Mouse (Mus musculus) left cerebral cortex, adult 8-10 months (tissue): ENCODE measurements around the gene Olfr1350. TPM values are rescaled to one million over a fixed set of nuclear protein-coding genes. Genes with fewer than 3 reads are reported as not detected.
"Not testable (repeated sequence)": the region's sequence is repeated elsewhere in the genome, so short reads cannot be mapped to it uniquely, and the experiment has no call there.

ENCODE experiments used
- DNase-seq, 2 experiments: peaks; one replicate each; pipeline ENCODE4 v3.0.0; 2022; ENCODE audit warnings: low spot score in 2 of 2
- total RNA-seq, 4 experiments: library from RNA; stranded (reverse); gene quantifications; 2 replicates each; pipeline ENCODE4 v1.2.4; 2022

The Olfr1350 gene
- total RNA-seq: not detected

- no peak for DNase-seq
These were observed at the start of gene Olfr1350 for GRCm38 (mm10) chr7:6564541-6564940. Gene Olfr1350 (plus strand): TSS chr7:6564841.

DNA sequence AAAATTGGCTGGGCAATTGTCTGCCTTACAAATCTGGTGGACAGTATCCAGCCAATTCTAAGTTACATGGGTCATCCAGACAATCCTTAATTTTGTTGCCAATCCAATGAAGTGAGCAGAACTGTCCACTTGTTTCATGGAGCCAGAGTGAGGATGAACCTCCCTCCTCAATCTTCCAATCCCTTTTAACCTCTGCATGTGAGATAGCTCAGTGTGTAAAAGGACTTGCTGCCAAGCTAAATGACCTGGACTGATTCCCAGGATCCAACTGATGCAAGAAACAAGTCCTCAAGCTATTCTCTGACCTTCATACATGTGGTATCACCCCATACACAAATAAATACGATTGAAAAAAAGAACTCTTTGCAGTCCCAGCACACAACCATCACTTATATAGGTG is 43.0 kb upstream of the Olfr1350 start:
- no peak for DNase-seq

DNA sequence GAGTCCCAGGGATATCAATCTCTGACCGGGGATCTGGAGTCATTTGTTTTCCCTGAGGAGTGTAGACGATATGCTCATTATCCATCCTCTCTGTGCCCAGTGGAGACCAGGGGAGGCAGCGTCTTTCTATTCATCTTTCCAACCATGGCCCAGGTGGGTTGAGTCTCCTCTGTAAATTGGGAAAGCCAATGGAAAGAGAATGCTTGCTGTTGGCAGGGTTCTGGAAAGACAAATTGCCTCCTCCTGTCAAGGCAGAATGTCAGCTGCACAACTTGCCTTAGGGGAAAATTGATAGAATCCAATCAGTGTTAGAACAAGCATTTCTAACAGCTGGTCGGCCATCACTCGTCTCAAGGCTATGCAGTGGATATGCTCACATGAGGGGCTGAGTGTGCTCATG is 41.8 kb upstream of the Olfr1350 start, which contains the start of gene Olfr1349:
Olfr1349 (minus strand) TSS at position 101 of the 400 bp plus-strand sequence.
- DNase-seq: no peak

GRCm38 (mm10) chr7:6525001-6525400 is 39.6 kb upstream of the Olfr1350 start:
- no peak for DNase-seq

- no peak for DNase-seq
These were observed 38.5 kb upstream of the Olfr1350 start for GRCm38 (mm10) chr7:6526141-6526540.

DNA sequence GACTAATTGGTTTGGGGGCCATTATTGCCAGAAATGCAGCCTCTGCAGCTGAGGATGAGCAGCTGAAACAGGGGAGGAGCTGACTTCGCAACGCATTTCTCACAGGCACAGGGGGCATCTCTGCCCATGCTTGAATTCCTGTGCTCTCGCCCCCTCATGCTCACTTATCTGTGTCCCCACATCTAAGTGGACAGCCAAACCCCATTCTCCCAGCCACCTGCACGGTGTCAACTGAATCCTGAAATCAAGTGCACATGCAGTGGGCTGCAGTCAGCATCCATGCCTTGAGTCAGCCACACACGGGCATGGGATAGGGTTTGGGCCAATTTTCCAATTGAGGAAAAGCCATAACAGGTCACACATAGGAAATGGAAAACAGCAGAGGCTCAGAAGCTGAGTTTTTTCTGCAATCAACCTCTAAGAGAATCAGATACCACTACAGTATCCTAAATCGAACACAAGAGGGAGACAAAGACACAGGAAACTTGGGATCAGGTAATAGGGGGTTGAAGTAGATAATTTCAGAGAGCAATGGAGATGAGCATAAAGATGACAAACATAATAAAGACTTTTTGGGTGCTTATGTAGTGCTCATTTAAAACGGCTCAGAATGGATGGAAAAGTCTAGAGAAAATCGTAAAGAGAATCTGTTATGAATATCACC is 21.6 kb downstream of the Olfr1350 start:
- peak in 1 of 2 experiments; percentile 1 for DNase-seq

- not testable (repeated sequence) for DNase-seq
These were observed 24.1 kb downstream of the Olfr1350 start for GRCm38 (mm10) chr7:6588766-6589165.

GRCm38 (mm10) chr7:6603331-6603730 is 38.7 kb downstream of the Olfr1350 start:
- no peak for DNase-seq

Other genes starting within 250 kb of the Olfr1350 start
- gene Zfp583, start 233.6 kb upstream of the Olfr1350 start, total RNA-seq: 10 to 100 TPM in 1 of 4 experiments, 1 to 10 TPM in 3; 9.3 to 10.0 (median 9.6) TPM
- gene Gm3854, start 221.1 kb upstream of the Olfr1350 start, total RNA-seq: 1 to 10 TPM; 5.0 to 6.8 (median 5.9) TPM
- 1 to 10 TPM; 3.6 to 9.3 (median 6.7) TPM for gene Zfp78, start 201.6 kb upstream of the Olfr1350 start, total RNA-seq
- gene Zfp28, start 181.5 kb upstream of the Olfr1350 start, total RNA-seq: 10 to 100 TPM in 1 of 4 experiments, 1 to 10 TPM in 3; 7.0 to 11.6 (median 9.3) TPM
- gene Smim17, start 166.1 kb upstream of the Olfr1350 start, total RNA-seq: 10 to 100 TPM; 16.9 to 20.0 (median 18.4) TPM
- under 1 TPM; 0.20 to 0.46 (median 0.31) TPM for gene Gm20715, start 154.6 kb upstream of the Olfr1350 start, total RNA-seq
- 1 to 10 TPM; 1.2 to 3.7 (median 2.0) TPM for gene Olfr1344, start 126.2 kb upstream of the Olfr1350 start, total RNA-seq
- under 1 TPM in 2 of 4 experiments, not detected in 2; 0.09 to 0.15 TPM for gene Olfr1336, start 108.7 kb upstream of the Olfr1350 start, total RNA-seq
- gene Olfr1346, start 97.7 kb upstream of the Olfr1350 start, total RNA-seq: not detected
- not detected for gene Olfr5, start 77.9 kb upstream of the Olfr1350 start, total RNA-seq
- gene Olfr1347, start 65.1 kb upstream of the Olfr1350 start, total RNA-seq: not detected
- not detected for gene Olfr1348, start 56.1 kb upstream of the Olfr1350 start, total RNA-seq
- gene Olfr1349, start 41.9 kb upstream of the Olfr1350 start, total RNA-seq: not detected
- gene Zim1, start 131.6 kb downstream of the Olfr1350 start, total RNA-seq: 1 to 10 TPM; 2.1 to 7.0 (median 5.5) TPM
- gene Peg3, start 165.6 kb downstream of the Olfr1350 start, total RNA-seq: 100 to 1,000 TPM; 200 to 223 (median 214) TPM
- 10 to 100 TPM; 45.1 to 54.2 (median 45.9) TPM for gene Usp29, start 165.7 kb downstream of the Olfr1350 start, total RNA-seq